Mouse (Mus musculus) heart, adult 9 months (tissue): ENCODE measurements around the gene Skida1.

Experiments
- DNase-seq, 2 experiments: peaks; one replicate each; pipeline ENCODE4 v3.0.0; 2022; ENCODE audit warnings: low spot score in 2 of 2

Gene Skida1

GRCm38 (mm10) chr2:18055929-18056785 is 7.3 kb upstream of the Skida1 start:
- peak; percentile 94 to 95 for DNase-seq

- DNase-seq, result peak in 1 of 2 experiments; percentile 31
Measured at GRCm38 (mm10) chr2:18055016-18055928, 6.4 kb upstream of the Skida1 start, which contains the start of gene Mllt10. TSS of gene Mllt10 (plus strand) at chr2:18055237.

GRCm38 (mm10) chr2:18053951-18054530 is 5.2 kb upstream of the Skida1 start:
- peak; percentile 74 to 76 for DNase-seq

- DNase-seq, result no peak
Measured at GRCm38 (mm10) chr2:18053243-18053950, 4.5 kb upstream of the Skida1 start.

- DNase-seq, result no peak
Measured at GRCm38 (mm10) chr2:18052581-18052980, 3.7 kb upstream of the Skida1 start.

GRCm38 (mm10) chr2:18051831-18052170 is 3.0 kb upstream of the Skida1 start:
- no peak for DNase-seq

GRCm38 (mm10) chr2:18051026-18051830 is 2.4 kb upstream of the Skida1 start:
- no peak for DNase-seq

- peak in 1 of 2 experiments; percentile 45 for DNase-seq
Measured at GRCm38 (mm10) chr2:18050541-18050985, 1.7 kb upstream of the Skida1 start.

GRCm38 (mm10) chr2:18050018-18050417 is 1.2 kb upstream of the Skida1 start:
- no peak for DNase-seq

GRCm38 (mm10) chr2:18049279-18049821 is 499 bp upstream of the Skida1 start:
- DNase-seq, result no peak

GRCm38 (mm10) chr2:18047646-18048452 is 1.0 kb downstream of the Skida1 start:
- DNase-seq, result peak; percentile 72 to 77

GRCm38 (mm10) chr2:18046758-18047645 is 1.8 kb downstream of the Skida1 start:
- DNase-seq, result peak; percentile 71 to 73

- DNase-seq, result no peak
Measured at GRCm38 (mm10) chr2:18046186-18046585, 2.7 kb downstream of the Skida1 start.

- DNase-seq, result no peak
Measured at GRCm38 (mm10) chr2:18045781-18046181, 3.1 kb downstream of the Skida1 start.

- no peak for DNase-seq
Measured at GRCm38 (mm10) chr2:18045143-18045780, 3.6 kb downstream of the Skida1 start.

GRCm38 (mm10) chr2:18041199-18041885 is 7.5 kb downstream of the Skida1 start:
- no peak for DNase-seq
